Mouse (Mus musculus) G1E (cell line): Measurements from ENCODE around the gene Tmprss13.

Experiments used
- CTCF ChIP-seq: IDR thresholded peaks from 2 replicates; pipeline ENCODE4 v1.5.1; 2012; ENCODE audit warnings: low read depth, low read length, inconsistent platforms, mixed read lengths
- GATA1 ChIP-seq: IDR thresholded peaks from 2 replicates; pipeline ENCODE4 v1.6.1; 2012; ENCODE audit warnings: borderline replicate concordance, low read length, inconsistent platforms, mixed read lengths
- POLR2AphosphoS5 ChIP-seq: IDR thresholded peaks from 2 replicates; pipeline ENCODE4 v1.6.1; 2012; ENCODE audit warnings: low read depth, low read length, inconsistent platforms; ENCODE audit not compliant: insufficient replicate concordance
- TAL1 ChIP-seq: conservative IDR thresholded peaks from 2 replicates; pipeline ENCODE4 v1.6.1; 2012; ENCODE audit warnings: low read depth, low read length, inconsistent platforms, mixed read lengths

- no peak for TF ChIP-seq CTCF
- TF ChIP-seq POLR2AphosphoS5, result no peak
- TF ChIP-seq TAL1, result no peak
- TF ChIP-seq GATA1, result no peak
These were observed 31.0 kb downstream of the Tmprss13 start for GRCm38 (mm10) chr9:45349851-45350250.
